Mouse (Mus musculus) liver, embryonic 11.5 days (tissue): ENCODE data around the gene Me3. TPM values are rescaled to one million over a fixed set of nuclear protein-coding genes. Genes with fewer than 3 reads are reported as not detected.

Experiments used
- ATAC-seq: fragments of 200-750 bp; cut with Nextera tagmentation; replicated peaks from 2 replicates; pipeline ENCODE4 v1.8.0; 2017; ENCODE audit warnings: moderate number of reproducible peaks, mild to moderate bottlenecking, moderate TSS enrichment, moderate library complexity; ENCODE audit not compliant: low FRiP score
- DNase-seq: peaks from one replicate; pipeline ENCODE4 v3.0.0-alpha.2; 2017; ENCODE audit warnings: low spot score
- H3K27ac ChIP-seq: fragments of 300-500 bp; sonication (generic); 2 replicates; pipeline ENCODE4 v1.5.1; 2014; ENCODE audit warnings: mild to moderate bottlenecking, low read depth, low read length, control low read depth
- H3K27me3 ChIP-seq: fragments of 300-500 bp; sonication (generic); replicated peaks from 2 replicates; pipeline ENCODE4 v1.6.1; 2014; ENCODE audit warnings: low read length, mixed read lengths; ENCODE audit not compliant: control insufficient read depth, insufficient read depth
- H3K36me3 ChIP-seq: fragments of 300-500 bp; sonication (generic); 2 replicates; pipeline ENCODE4 v1.6.1; 2014; ENCODE audit warnings: mild to moderate bottlenecking, low read length, moderate library complexity, mixed read lengths; ENCODE audit not compliant: control insufficient read depth, insufficient read depth
- H3K4me1 ChIP-seq: fragments of 300-500 bp; sonication (generic); replicated peaks from 2 replicates; pipeline ENCODE4 v1.6.1; 2014; ENCODE audit warnings: low read length, mixed read lengths; ENCODE audit not compliant: control insufficient read depth, insufficient read depth
- H3K4me2 ChIP-seq: fragments of 300-500 bp; sonication (generic); 2 replicates; pipeline ENCODE4 v1.6.1; 2014; ENCODE audit warnings: mild to moderate bottlenecking, control low read depth, moderate library complexity
- H3K4me3 ChIP-seq: fragments of 300-500 bp; sonication (generic); 2 replicates; pipeline ENCODE4 v1.5.1; 2014; ENCODE audit warnings: low read depth, low read length, control low read depth
- H3K9ac ChIP-seq: fragments of 300-500 bp; sonication (generic); 2 replicates; pipeline ENCODE4 v1.6.1; 2014; ENCODE audit warnings: low read depth, low read length, control low read depth
- H3K9me3 ChIP-seq: fragments of 300-500 bp; sonication (generic); 2 replicates; pipeline ENCODE4 v1.6.1; 2016; ENCODE audit warnings: low read length, inconsistent platforms, mixed read lengths; ENCODE audit not compliant: control insufficient read depth
- WGBS: fragments of 180-500 bp; shearing (Covaris S2); extraction: QIAGEN DNeasy Blood & Tissue Kit; methylation state at CpG from one replicate; pipeline ENCODE4 v1.1.7; 2014; 5-methylcytosine and 5-hydroxymethylcytosine counted together
- polyA plus RNA-seq: library from polyadenylated mRNA; unstranded; fragments of >200 nt; fragmentation: Nextera tagmentation; extraction: Ambion mirVana; gene quantifications from 2 replicates; pipeline ENCODE4 v1.2.1, GENCODE M21; 2014

Me3 gene
- polyA plus RNA-seq, 1 experiment from 2014 or later: 0.22 TPM

DNA sequence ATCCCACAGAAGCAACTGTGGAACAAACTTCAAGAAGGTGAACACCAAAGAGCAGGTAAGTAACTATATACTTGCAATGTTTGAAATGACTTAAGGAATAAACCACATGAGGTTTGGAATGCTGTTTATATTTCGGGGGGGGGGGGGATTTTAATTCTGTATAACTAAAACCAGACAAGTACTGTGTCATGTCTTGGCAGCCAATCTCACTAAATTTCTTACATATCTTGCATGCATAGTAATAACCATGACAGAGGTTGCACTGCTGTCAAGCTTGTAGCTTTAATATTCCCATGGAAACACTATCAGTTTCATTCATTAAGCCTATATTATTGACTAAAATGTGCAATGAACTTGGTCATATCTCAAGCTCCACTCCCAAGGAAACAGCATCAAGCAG is 223.0 kb downstream of the Me3 start:
- no peak overlapping the region for H3K9ac ChIP-seq
- 71% methylated on average over 1 of the region's 1 CpGs for WGBS
- no peak for ATAC-seq

DNA sequence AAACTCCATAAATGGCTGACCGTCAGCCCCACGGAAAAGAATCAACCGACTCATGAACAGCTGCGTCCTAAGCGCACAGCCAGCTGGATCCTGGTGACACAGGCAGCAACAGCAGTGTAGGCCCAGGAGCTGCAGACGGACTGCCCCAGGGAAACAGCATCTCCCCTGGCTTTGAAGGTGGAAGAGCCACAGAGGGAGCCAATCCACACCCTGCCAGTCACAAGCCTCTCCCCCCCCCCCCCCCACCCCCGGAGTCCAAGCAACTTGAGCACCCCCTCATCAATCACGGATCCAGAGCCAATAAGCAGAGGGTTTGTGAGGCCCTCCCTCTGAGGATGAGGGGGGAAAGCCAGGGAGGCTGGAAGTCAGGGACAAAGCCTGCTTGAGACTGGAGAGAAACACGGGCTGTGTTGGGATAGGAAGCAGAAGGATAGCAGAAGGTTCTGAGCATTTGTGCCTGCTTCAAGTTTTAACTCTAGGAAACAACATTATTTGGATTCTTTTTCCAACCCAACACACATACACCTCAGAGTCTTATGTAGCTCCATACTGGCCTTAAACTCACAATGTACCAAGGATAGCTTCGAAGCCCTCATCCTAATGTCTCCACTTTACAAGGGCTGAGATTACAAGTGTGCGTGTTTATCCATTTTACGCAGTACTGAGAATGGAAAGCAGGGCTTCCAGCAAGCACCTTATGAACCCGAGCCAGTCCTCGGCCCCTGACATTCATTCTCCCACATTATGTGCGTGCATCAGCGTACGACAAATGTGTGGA is 224.4 kb downstream of the Me3 start:
- DNase-seq: no peak
- 65% methylated on average over 16 of the region's 17 CpGs for WGBS

More for the DNA sequence above, 223.0 kb downstream of the Me3 start:
- no peaks in the 10 kb centered on the region for H3K4me1 ChIP-seq
- no peaks in the 10 kb centered on the region for H3K36me3 ChIP-seq
- no peak overlapping the region for H3K27ac ChIP-seq
- no peak for DNase-seq
- no peaks in the 10 kb centered on the region for H3K27me3 ChIP-seq
- H3K4me2 ChIP-seq: no peak overlapping the region
- H3K4me3 ChIP-seq: no peak overlapping the region
- no peaks in the 10 kb centered on the region for H3K9me3 ChIP-seq

DNA sequence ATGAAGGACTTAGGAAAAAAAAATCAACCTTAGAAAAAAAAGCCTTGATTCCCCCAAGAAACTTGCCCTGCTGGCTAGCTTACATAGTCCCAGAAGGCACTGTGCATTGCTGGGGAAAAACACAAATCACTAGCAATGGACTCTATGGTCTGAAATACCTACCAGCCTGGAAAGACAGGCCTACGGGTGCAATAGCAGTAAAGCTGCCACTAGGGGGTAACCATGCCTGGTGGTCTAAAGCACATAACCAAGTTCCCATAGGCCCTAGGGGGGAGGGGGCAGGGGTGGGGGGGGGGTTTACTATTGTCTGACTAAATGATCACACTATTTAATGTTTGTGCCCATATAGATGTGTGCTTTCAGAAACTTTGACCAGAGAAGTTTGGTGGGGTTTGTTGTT is 232.6 kb downstream of the Me3 start:
- Histone ChIP-seq H3K36me3 (no peaks in the 10 kb centered on the region), H3K4me2 (no peak overlapping the region), H3K27ac (no peak overlapping the region), H3K4me1 (no peaks in the 10 kb centered on the region), H3K4me3 (no peak overlapping the region), H3K9me3 (no peaks in the 10 kb centered on the region), H3K9ac (no peak overlapping the region), H3K27me3 (no peaks in the 10 kb centered on the region)
- 83% methylated on average over 1 of the region's 1 CpGs for WGBS
- ATAC-seq (no peak), DNase-seq (no peak)

More for the DNA sequence above, 224.4 kb downstream of the Me3 start:
- no peaks in the 10 kb centered on the region for H3K4me1 ChIP-seq
- no peak overlapping the region for H3K9ac ChIP-seq
- no peaks in the 10 kb centered on the region for H3K36me3 ChIP-seq
- H3K4me3 ChIP-seq: no peak overlapping the region
- no peaks in the 10 kb centered on the region for H3K27me3 ChIP-seq
- H3K9me3 ChIP-seq: no peaks in the 10 kb centered on the region
- H3K4me2 ChIP-seq: no peak overlapping the region
- ATAC-seq: no peak
- no peak overlapping the region for H3K27ac ChIP-seq

DNA sequence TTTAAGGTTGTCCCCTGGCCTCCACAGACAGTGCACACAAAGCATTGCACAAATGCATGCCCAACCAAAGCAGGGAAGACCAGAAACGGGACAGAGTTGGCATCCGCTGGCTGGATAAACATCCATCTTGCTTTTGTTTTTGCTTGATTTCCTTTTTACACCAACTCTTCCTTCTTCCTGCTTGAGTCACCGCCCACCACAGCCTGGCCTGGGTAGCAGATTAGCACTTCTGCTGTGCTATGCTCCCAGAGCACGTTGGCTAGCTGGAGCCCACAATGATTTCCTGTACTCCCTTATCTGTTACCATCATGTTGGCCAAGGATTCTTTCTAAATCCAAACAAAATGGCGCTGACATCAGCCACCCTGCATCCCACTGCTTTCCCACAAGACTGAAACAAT is 235.0 kb downstream of the Me3 start:
- Histone ChIP-seq H3K9me3 (no peaks in the 10 kb centered on the region), H3K9ac (no peak overlapping the region), H3K27me3 (no peaks in the 10 kb centered on the region), H3K27ac (no peak overlapping the region), H3K4me1 (no peaks in the 10 kb centered on the region), H3K36me3 (no peaks in the 10 kb centered on the region), H3K4me2 (no peak overlapping the region), H3K4me3 (no peak overlapping the region)
- ATAC-seq: no peak; the same call in 1 of the 2 replicates
- WGBS: 43% methylated on average over 5 of the region's 5 CpGs
- DNase-seq: no peak

DNA sequence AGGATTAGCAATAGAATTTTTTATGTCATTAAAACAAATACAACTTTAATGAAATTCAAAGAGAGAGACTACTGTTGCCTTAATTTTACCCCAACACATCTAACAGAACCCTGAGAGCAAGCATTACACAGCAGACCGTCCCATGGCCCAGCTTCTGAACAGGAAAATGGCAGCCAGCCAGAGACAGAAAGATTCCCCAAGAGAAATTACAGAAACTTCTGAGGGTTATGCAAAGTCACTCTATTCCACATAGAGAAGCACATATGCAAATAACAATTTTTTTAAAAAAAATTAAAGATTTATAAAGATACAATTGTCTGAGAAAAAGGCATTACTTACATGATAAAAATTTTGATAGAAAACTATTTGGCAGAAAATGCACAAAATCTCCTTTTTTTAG is 247.5 kb downstream of the Me3 start:
- Histone ChIP-seq H3K9ac (no peak overlapping the region), H3K27ac (no peak overlapping the region), H3K9me3 (no peaks in the 10 kb centered on the region), H3K36me3 (no peaks in the 10 kb centered on the region), H3K4me3 (no peak overlapping the region), H3K4me1 (no peaks in the 10 kb centered on the region), H3K4me2 (no peak overlapping the region), H3K27me3 (no peaks in the 10 kb centered on the region)
- WGBS: 76% methylated on average over 1 of the region's 1 CpGs
- ATAC-seq: no peak
- no peak for DNase-seq

DNA sequence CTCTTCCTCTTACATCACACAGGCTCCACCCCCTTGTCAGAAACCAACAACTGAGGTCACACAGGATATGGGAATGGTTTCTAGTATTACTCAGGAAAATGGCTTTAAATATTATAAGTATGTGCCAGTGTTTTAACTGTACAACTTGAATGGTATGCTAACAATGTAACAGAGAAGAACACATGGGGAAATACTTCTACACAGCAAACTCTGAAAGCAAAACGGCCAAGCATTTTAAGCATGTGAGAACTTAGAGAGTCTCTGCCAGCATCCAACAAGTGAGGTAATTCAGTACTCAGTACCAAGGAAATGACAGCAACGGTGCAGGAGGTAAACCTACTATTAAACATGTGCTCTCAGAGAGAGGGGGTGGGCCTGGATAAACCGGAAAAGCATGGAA is 252.4 kb downstream of the Me3 start:
- Histone ChIP-seq H3K27ac (no peak overlapping the region), H3K4me3 (no peak overlapping the region), H3K27me3 (no peaks in the 10 kb centered on the region), H3K36me3 (no peaks in the 10 kb centered on the region), H3K9me3 (no peaks in the 10 kb centered on the region), H3K4me1 (no peaks in the 10 kb centered on the region), H3K4me2 (no peak overlapping the region), H3K9ac (no peak overlapping the region)
- 63% methylated on average over 3 of the region's 3 CpGs for WGBS
- DNase-seq (no peak), ATAC-seq (no peak)

DNA sequence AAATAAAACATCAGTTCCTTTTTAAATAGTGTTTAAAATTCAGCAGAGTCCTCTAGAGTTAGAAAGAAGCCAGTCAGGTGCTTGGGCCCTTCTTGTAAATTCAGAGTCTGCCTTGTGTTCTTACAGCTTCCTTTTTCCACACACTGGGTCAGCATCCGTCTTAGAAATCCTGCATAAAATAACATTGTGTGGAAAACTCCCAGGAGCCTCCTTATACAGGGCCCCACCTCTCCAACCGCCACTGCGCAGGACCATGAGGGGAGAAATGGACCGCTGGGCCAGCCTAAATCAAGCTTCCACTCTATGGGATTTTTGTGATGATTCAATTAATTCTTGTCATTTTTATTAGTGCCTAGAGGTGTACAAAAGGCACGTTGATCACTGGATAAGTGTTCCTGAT is 259.2 kb downstream of the Me3 start:
- no peaks in the 10 kb centered on the region for H3K4me1 ChIP-seq
- H3K4me2 ChIP-seq: no peak overlapping the region
- H3K27me3 ChIP-seq: no peaks in the 10 kb centered on the region; the same call in 1 of the 2 replicates
- H3K4me3 ChIP-seq: no peak overlapping the region
- no peak overlapping the region for H3K27ac ChIP-seq
- 78% methylated on average over 5 of the region's 5 CpGs for WGBS
- H3K9ac ChIP-seq: no peak overlapping the region
- H3K36me3 ChIP-seq: no peaks in the 10 kb centered on the region
- no peak for ATAC-seq
- H3K9me3 ChIP-seq: no peaks in the 10 kb centered on the region
- no peak for DNase-seq

DNA sequence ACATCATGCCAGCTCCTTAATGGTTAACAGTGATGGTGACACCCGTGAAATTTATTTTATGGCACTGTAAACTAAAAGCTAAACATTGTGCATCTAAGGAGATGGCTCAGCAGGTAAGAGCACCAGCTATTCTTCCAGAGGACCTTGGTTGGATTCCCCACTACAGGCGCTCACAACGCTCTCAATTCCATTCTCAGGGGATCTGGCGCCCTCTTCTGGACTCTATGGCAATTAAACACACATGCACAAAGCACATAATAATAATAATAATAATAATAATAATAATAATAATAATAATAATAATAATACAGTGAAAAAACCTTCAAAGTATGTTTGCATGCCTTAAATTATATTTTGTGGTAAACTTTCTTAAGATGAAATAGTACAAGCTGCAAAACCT is 259.7 kb downstream of the Me3 start:
- Histone ChIP-seq H3K27me3 (no peaks in the 10 kb centered on the region; the same call in 1 of the 2 replicates), H3K9ac (no peak overlapping the region), H3K27ac (no peak overlapping the region), H3K36me3 (no peaks in the 10 kb centered on the region), H3K4me2 (no peak overlapping the region), H3K4me1 (no peaks in the 10 kb centered on the region), H3K4me3 (no peak overlapping the region), H3K9me3 (no peaks in the 10 kb centered on the region)
- DNase-seq: no peak
- WGBS: 21% methylated on average over 4 of the region's 4 CpGs
- ATAC-seq: no peak

DNA sequence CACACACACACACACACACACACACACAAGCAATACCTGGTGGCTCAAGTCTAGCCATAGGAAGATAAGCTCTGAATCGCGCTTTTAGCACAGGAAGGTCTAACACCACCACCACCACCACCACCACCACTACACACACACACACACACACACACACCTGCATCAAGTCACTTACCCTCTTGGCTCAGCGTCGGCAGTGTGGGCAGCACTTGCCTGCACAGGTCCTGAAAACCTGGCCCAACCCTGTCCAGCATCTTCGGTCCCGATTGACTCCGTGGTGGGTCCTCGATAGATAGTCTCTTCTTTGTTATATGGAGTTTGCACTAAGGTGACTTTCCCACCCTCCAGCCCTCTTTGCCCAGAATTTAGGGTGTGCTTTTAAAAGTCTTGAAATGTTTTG is 270.8 kb downstream of the Me3 start:
- H3K9ac ChIP-seq: no peak overlapping the region
- H3K36me3 ChIP-seq: no peaks in the 10 kb centered on the region
- no peak overlapping the region for H3K4me3 ChIP-seq
- H3K4me2 ChIP-seq: no peak overlapping the region
- WGBS: 78% methylated on average over 8 of the region's 8 CpGs
- H3K27me3 ChIP-seq: no peaks in the 10 kb centered on the region
- H3K4me1 ChIP-seq: no peaks in the 10 kb centered on the region
- H3K9me3 ChIP-seq: no peaks in the 10 kb centered on the region
- ATAC-seq (no peak), DNase-seq (no peak)
- no peak overlapping the region for H3K27ac ChIP-seq
